Mouse (Mus musculus) gastrocnemius, adult 18-20 months (tissue): ENCODE results near the gene Fam205c. TPM values are rescaled to one million over a fixed set of nuclear protein-coding genes. Genes with fewer than 3 reads are reported as not detected.
A peak's percentile ranks its signal among the peaks of the same experiment; 100 is the strongest.
"Not testable (repeated sequence)": the region's sequence is repeated elsewhere in the genome, so short reads cannot be mapped to it uniquely, and the experiment has no call there.

ENCODE experiments used
- DNase-seq: peaks from one replicate; pipeline ENCODE4 v3.0.0; 2021; ENCODE audit warnings: low spot score
- total RNA-seq, 2 experiments: library from RNA; stranded (reverse); gene quantifications; 2 replicates each; pipeline ENCODE4 v1.2.3; 2021

The Fam205c gene
- total RNA-seq, 2 experiments from 2014 or later = 1.1 to 1.2 TPM

GRCm38 (mm10) chr4:42877657-42878056, 3.6 kb upstream of the Fam205c start:
- no peak for DNase-seq

- DNase-seq = peak; percentile 65
Measured at GRCm38 (mm10) chr4:42876586-42877291, 2.7 kb upstream of the Fam205c start.

GRCm38 (mm10) chr4:42872746-42873435, 1.1 kb downstream of the Fam205c start:
- DNase-seq = no peak

- DNase-seq = no peak
Measured at GRCm38 (mm10) chr4:42872151-42872550, 1.9 kb downstream of the Fam205c start.

- DNase-seq = no peak
Measured at GRCm38 (mm10) chr4:42870748-42871147, 3.3 kb downstream of the Fam205c start.

- no peak for DNase-seq
Measured at GRCm38 (mm10) chr4:42868193-42868592, 5.8 kb downstream of the Fam205c start.

DNA sequence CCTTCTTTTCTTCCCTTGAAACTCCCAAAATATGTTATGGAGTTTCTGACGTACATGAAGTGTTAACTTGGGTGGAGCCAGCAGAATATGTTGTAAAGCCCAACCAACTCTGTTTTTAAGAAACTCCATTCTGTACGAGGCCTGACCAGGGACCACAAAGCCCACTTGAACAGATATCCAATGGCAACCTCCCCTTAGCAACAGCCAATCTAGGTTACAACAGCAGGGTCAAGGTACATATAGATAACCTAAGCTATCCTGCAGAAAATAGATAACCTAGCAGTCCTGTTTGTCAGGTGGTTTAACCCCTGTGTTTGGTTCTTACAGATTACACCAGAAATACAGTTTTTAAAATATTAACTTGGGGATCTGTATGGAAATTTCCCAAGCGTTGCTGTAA, 6.6 kb downstream of the Fam205c start:
- no peak for DNase-seq

DNA sequence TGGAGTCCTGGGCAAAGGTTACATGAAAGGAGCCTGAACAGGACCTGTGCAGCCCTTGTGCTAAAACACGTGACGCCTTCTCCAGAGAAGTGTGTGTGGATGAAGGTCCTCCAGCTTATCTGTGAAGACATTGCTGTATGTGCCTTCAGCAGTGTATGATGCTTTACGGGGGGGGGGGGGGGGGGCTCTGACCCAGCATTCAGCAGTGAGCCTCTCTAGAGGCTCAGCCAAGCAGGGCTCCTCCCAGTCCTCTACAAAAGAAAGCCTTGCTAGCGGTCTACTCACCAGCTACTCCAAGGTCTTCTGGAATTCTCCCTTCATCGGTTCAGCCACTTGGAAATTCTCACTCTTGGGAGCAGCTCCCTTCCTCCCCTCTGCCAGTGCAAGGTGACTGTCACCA, 10.5 kb downstream of the Fam205c start:
- not testable (repeated sequence) for DNase-seq

DNA sequence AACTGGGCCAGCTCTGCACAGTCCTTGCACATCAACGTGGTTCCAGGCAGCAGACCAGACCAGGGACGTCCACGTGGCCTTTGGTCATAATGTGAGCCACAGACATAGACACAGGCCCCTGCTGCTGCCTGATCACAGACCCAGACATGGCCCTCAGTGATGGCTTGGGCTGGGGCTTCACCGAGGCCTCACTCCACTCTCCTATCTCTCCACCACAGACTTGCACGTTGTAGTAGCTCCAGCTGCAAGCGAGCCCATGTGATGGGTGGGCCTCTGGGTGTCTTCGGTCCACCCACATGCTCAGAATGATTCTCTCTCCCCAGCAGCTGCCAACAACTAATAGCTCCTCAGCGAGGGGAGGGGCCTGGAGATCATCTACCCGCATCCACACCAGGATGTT, 13.6 kb downstream of the Fam205c start:
- DNase-seq = not testable (repeated sequence)

- not testable (repeated sequence) for DNase-seq
Measured at GRCm38 (mm10) chr4:42856671-42857070, 17.4 kb downstream of the Fam205c start, which contains the start of gene Gm12394. TSS of gene Gm12394 (minus strand) at chr4:42856771.

GRCm38 (mm10) chr4:42853788-42854187, 20.2 kb downstream of the Fam205c start, which contains the start of gene Fam205a1:
TSS of gene Fam205a1 (minus strand) at chr4:42853888.
- DNase-seq = not testable (repeated sequence)

Other genes starting within 250 kb of the Fam205c start
- 10 to 100 TPM in 1 of 2 experiments, 1 to 10 TPM in 1; 7.5 to 10.1 TPM for gene Gm2564, start 244.5 kb downstream of the Fam205c start, total RNA-seq
- gene Ccl27b, start 219.0 kb downstream of the Fam205c start, total RNA-seq = not detected
- gene Il11ra2, start 212.3 kb downstream of the Fam205c start, total RNA-seq = not detected
- not detected for gene 4930578G10Rik, start 138.7 kb downstream of the Fam205c start, total RNA-seq
- gene Ccl19, start 117.7 kb downstream of the Fam205c start, total RNA-seq = not detected
- gene Ccl21a, start 100.2 kb downstream of the Fam205c start, total RNA-seq = 10 to 100 TPM in 1 of 2 experiments, 1 to 10 TPM in 1; 9.4 to 13.4 TPM
- not detected for gene Fam205a1, start 20.3 kb downstream of the Fam205c start, total RNA-seq
- gene Gm12394, start 17.5 kb downstream of the Fam205c start, total RNA-seq = under 1 TPM in 1 of 2 experiments, not detected in 1; 0.07 TPM
- gene Phf24, start 42.4 kb upstream of the Fam205c start, total RNA-seq = under 1 TPM; 0.26 to 0.66 TPM
- gene Dnajb5, start 75.6 kb upstream of the Fam205c start, total RNA-seq = 100 to 1,000 TPM; 198 to 225 TPM
- gene 1700022I11Rik, start 95.4 kb upstream of the Fam205c start, total RNA-seq = not detected
- gene Vcp, start 126.3 kb upstream of the Fam205c start, total RNA-seq = 100 to 1,000 TPM; 248 to 282 TPM
- 1 to 10 TPM; 1.4 to 1.8 TPM for gene Fancg, start 136.3 kb upstream of the Fam205c start, total RNA-seq
- 1 to 10 TPM; 6.2 to 7.7 TPM for gene Pigo, start 151.6 kb upstream of the Fam205c start, total RNA-seq
- 100 to 1,000 TPM in 1 of 2 experiments, 10 to 100 TPM in 1; 88.9 to 105 TPM for gene Stoml2, start 157.5 kb upstream of the Fam205c start, total RNA-seq
- gene Fam214b, start 172.0 kb upstream of the Fam205c start, total RNA-seq = 10 to 100 TPM; 27.6 to 28.1 TPM
- gene Unc13b, start 184.7 kb upstream of the Fam205c start, total RNA-seq = 1 to 10 TPM; 1.2 to 1.9 TPM